Mouse (Mus musculus) heart, embryonic 14.5 days (tissue): ENCODE results near the gene Cbx8. TPM values are rescaled to one million over a fixed set of nuclear protein-coding genes. Genes with fewer than 3 reads are reported as not detected.
A peak's percentile ranks its signal among the peaks of the same experiment; 100 is the strongest.

Experiments
- ATAC-seq: fragments of 200-750 bp; cut with Nextera tagmentation; 2 replicates; pipeline ENCODE4 v1.8.0; 2017; ENCODE audit warnings: low read depth, moderate TSS enrichment; ENCODE audit not compliant: insufficient number of reproducible peaks, insufficient read depth, low FRiP score
- H3K27ac ChIP-seq, 2 experiments: fragments of 200-500 bp in 1 of 2; fragments of 300-500 bp in 1 of 2; sonication (generic) in 1 of 2; replicated peaks in 1 of 2; 2 replicates each; pipeline ENCODE4 v1.5.1; 2012 to 2014; ENCODE audit warnings: low read depth in 2 of 2, low read length in 2 of 2, control low read depth in 1 of 2, mild to moderate bottlenecking in 1 of 2, mixed read lengths in 1 of 2; ENCODE audit not compliant: control insufficient read depth in 1 of 2, insufficient read depth in 1 of 2
- H3K27me3 ChIP-seq: fragments of 300-500 bp; sonication (generic); 2 replicates; pipeline ENCODE4 v1.6.1; 2014; ENCODE audit warnings: mild to moderate bottlenecking, low read length, control low read depth; ENCODE audit not compliant: control insufficient read depth, insufficient read depth
- H3K36me3 ChIP-seq: fragments of 300-500 bp; sonication (generic); 2 replicates; pipeline ENCODE4 v1.6.1; 2014; ENCODE audit warnings: mild to moderate bottlenecking, control low read depth, low read length, mixed read lengths; ENCODE audit not compliant: control insufficient read depth, insufficient read depth
- H3K4me1 ChIP-seq, 2 experiments: fragments of 200-500 bp in 1 of 2; fragments of 300-500 bp in 1 of 2; sonication (generic) in 1 of 2; 2 replicates each; pipeline ENCODE4 v1.6.1; 2012 to 2014; ENCODE audit warnings: low read length in 2 of 2, control low read depth in 1 of 2, mixed read lengths in 1 of 2; ENCODE audit not compliant: control insufficient read depth in 2 of 2, insufficient read depth in 2 of 2
- H3K4me2 ChIP-seq: fragments of 300-500 bp; sonication (generic); 2 replicates; pipeline ENCODE4 v1.6.1; 2014; ENCODE audit warnings: mild to moderate bottlenecking, low read length
- H3K4me3 ChIP-seq, 2 experiments: fragments of 200-500 bp in 1 of 2; fragments of 300-500 bp in 1 of 2; sonication (generic) in 1 of 2; 2 replicates each; pipeline ENCODE4 v1.5.1; 2012 to 2014; ENCODE audit warnings: low read length in 2 of 2, mild to moderate bottlenecking in 2 of 2, control low read depth in 1 of 2, low read depth in 1 of 2, moderate library complexity in 1 of 2; ENCODE audit not compliant: control insufficient read depth in 1 of 2, insufficient read depth in 1 of 2
- H3K9ac ChIP-seq: fragments of 300-500 bp; sonication (generic); 2 replicates; pipeline ENCODE4 v1.6.1; 2014; ENCODE audit warnings: mild to moderate bottlenecking, low read length
- H3K9me3 ChIP-seq: fragments of 300-500 bp; sonication (generic); 2 replicates; pipeline ENCODE4 v1.6.1; 2016; ENCODE audit warnings: low read length, control low read depth; ENCODE audit not compliant: control insufficient read depth
- WGBS: fragments of 180-500 bp; shearing (Covaris S2); extraction: QIAGEN DNeasy Blood & Tissue Kit; methylation state at CpG from one replicate; pipeline ENCODE4 v1.1.7; 2014; 5-methylcytosine and 5-hydroxymethylcytosine counted together
- polyA plus RNA-seq: library from polyadenylated mRNA; unstranded; fragments of >200 nt; fragmentation: Nextera tagmentation; extraction: Ambion mirVana; gene quantifications from 2 replicates; pipeline ENCODE4 v1.2.1, GENCODE M21; 2014

Gene Cbx8
- polyA plus RNA-seq, 1 experiment from 2014 or later = 9.3 TPM

DNA sequence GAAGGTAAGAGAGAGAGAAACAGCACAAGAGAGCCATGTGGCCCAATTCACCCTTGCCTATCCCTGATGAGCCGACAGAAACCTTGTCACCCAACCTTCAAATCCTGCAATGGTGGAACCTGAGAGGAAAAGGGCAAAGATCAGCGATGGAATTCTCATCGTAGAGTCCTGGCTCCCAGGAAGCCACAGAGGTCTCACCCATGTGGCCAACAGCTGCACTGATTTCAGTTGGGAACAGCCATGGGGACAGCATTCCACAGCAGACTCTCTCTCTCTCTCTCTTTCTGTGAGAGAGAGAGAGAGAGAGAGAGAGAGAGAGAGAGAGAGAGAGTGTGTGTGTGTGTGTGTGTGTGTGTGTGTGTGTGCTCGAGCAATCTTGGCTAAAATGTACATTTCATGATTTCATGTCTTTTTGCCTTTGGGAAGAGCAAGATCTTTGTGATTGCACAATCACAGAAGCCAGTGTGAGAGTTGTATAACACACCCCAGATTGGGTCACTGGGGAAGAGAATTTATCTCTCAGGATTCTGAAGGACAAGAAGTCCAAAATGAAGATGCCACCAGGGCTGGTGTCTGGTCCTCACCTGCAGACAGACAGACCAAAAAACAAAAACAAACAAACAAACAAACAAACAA, 39.2 kb downstream of the Cbx8 start:
- H3K4me3 ChIP-seq = no peak overlapping the region
- H3K9ac ChIP-seq = no peak overlapping the region
- 57% methylated on average over 4 of the region's 4 CpGs for WGBS
- peaks cover 29% of the 10 kb centered on the region for H3K27me3 ChIP-seq
- H3K4me1 ChIP-seq = no peaks in the 10 kb centered on the region
- H3K36me3 ChIP-seq = no peaks in the 10 kb centered on the region
- no peaks in the 10 kb centered on the region for H3K9me3 ChIP-seq
- ATAC-seq = no peak
- H3K27ac ChIP-seq = no peak overlapping the region
- H3K4me2 ChIP-seq = no peak overlapping the region

DNA sequence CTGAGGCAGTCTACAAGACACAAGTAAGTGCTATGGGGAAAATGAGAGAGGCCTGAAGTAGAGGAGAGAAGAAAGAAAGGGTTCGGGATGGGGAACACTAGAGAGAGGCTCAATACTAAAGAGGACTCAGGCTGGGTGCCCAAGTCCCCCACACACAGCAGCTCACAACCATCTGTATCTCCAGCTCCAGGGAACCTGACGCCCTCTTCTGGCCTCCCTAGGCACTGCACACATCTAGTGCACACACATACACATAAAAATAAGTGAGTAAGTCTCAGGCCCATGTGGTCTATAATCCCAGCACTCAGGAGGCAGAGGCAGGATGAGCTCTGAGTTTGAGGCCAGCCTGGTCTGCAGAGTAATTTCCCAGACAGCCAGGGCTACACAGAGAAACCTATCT, 39.9 kb downstream of the Cbx8 start:
- no peak for ATAC-seq
- Histone ChIP-seq H3K4me1 (no peaks in the 10 kb centered on the region), H3K27me3 (peaks cover 29% of the 10 kb centered on the region), H3K27ac (no peak overlapping the region), H3K9ac (no peak overlapping the region), H3K4me3 (no peak overlapping the region), H3K4me2 (no peak overlapping the region), H3K9me3 (no peaks in the 10 kb centered on the region), H3K36me3 (no peaks in the 10 kb centered on the region)
- WGBS = 58% methylated on average over 2 of the region's 2 CpGs

DNA sequence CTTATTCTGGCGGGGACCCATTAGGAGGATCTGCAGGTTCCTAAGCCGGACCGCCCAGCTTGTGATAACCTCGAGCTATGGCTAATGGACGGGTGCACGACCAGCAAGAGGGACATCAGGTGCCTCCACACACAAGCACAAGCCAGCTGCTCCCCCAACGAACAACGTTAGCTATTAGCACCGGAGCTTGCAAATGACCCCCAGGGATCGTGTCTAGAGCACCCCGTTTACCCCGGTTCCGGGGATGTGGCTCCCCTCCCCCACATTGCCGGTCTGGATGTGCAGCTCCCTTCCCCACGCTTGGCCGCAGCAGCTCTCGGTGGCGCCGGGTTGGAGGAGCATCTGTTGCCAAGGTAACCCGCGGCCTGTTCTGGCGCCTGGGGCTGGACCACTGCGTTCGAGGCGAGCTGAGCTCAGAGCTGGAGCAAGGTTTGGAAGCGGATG, 41.4 kb downstream of the Cbx8 start:
- H3K4me2 ChIP-seq = 0 out of 2 replicates have a peak overlapping the region, but pooled peaks have one; percentile 8
- H3K9ac ChIP-seq = no peak overlapping the region
- H3K36me3 ChIP-seq = no peaks in the 10 kb centered on the region
- H3K27me3 ChIP-seq = peaks cover 29% of the 10 kb centered on the region
- H3K4me3 ChIP-seq = 0 out of 4 replicates have a peak overlapping the region, but pooled peaks of 1 of the 2 experiments have one; percentile 18
- H3K9me3 ChIP-seq = no peaks in the 10 kb centered on the region
- no peaks in the 10 kb centered on the region; a peak in 1 of 4 replicates for H3K4me1 ChIP-seq
- 8% methylated on average over 26 of the region's 26 CpGs for WGBS
- ATAC-seq = no peak
- H3K27ac ChIP-seq = no peak overlapping the region

DNA sequence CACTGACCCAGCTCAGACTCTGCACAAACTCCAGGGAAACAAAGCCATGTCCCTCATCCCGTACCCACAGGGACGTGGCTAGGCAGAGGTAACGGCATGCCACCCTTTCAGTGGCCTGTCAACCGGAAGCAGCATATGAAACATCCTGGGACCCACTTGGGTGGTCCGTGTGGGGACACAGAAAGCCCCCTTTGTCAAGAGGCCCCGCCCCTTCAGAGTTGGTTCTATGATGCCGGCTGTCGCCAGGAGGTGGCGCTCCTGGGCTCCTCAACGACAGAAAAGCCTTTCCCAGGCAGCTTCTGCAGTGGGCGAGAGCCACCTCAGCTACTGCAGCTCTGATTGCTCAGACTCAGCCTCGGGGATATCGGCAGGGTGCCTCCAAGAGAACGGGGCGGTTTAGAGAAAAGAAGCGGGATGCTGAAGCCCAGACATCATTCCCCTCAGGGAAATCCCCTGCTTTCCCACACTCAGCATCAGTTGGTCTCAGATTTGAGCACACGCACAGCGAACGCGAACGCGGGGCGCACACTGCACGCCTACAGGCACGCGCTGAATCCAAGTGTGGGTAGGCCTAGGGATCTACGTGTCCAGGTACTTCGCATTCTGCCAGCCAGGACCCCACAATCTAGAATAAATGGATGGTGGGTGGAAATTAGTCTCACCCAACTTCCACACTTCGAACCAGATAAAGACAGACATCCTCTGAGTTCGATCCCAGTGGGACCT, 42.1 kb downstream of the Cbx8 start:
- no peak overlapping the region for H3K27ac ChIP-seq
- no peaks in the 10 kb centered on the region for H3K36me3 ChIP-seq
- peaks cover 30% of the 10 kb centered on the region for H3K27me3 ChIP-seq
- WGBS = 12% methylated on average over 30 of the region's 30 CpGs
- H3K4me2 ChIP-seq = peak overlapping the region; percentile 52
- no peak overlapping the region for H3K9ac ChIP-seq
- peak overlapping the region in 1 of 2 experiments; percentile 18; a peak in 2 of 4 replicates for H3K4me3 ChIP-seq
- no peak for ATAC-seq
- no peaks in the 10 kb centered on the region; a peak in 1 of 4 replicates for H3K4me1 ChIP-seq
- no peaks in the 10 kb centered on the region for H3K9me3 ChIP-seq

DNA sequence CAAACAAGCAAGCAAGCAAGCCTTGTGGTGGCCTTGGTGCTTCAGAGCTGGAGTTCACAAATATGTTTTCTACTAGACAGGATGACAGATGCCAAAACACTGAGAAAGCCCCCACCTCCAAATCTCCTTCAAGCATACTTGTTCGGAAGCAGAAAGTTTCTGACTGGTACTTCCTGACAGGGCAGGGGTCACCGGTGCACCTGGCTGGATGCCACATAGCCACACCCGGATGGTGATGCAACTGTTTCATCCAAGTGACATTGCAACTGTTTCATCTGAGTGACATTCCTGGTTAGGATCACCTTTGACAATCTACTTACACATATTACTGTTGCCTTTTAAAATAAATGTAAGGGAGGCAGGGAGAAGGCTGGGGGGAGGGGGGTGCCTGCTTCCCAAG, 43.6 kb downstream of the Cbx8 start:
- no peak for ATAC-seq
- H3K27ac ChIP-seq = no peak overlapping the region
- 62% methylated on average over 3 of the region's 3 CpGs for WGBS
- no peaks in the 10 kb centered on the region; a peak in 1 of 4 replicates for H3K4me1 ChIP-seq
- no peak overlapping the region for H3K4me3 ChIP-seq
- no peak overlapping the region for H3K9ac ChIP-seq
- H3K27me3 ChIP-seq = peaks cover 33% of the 10 kb centered on the region
- H3K36me3 ChIP-seq = no peaks in the 10 kb centered on the region
- no peaks in the 10 kb centered on the region for H3K9me3 ChIP-seq
- no peak overlapping the region for H3K4me2 ChIP-seq

DNA sequence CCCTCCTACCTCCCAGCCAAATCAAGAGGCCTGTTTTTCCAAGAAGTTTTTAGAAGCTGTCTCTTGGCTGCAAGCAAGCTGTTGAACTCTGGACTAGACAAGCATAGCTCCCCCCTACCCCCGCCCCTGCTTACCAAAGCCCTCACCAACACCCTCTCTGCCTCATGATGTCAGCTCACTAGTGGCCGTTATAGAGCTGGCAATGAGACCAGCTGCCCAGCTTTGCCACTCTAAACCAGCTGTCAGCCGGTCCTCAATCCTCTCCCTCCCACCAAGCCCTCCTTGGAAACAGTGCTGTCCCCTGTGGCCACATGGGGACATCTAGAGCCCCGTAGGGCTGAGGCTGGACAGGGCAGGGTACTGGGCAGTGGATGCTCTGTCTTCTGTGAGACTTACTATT, 45.3 kb downstream of the Cbx8 start:
- Histone ChIP-seq H3K27ac (no peak overlapping the region), H3K4me3 (no peak overlapping the region), H3K36me3 (no peaks in the 10 kb centered on the region), H3K27me3 (peaks cover 26% of the 10 kb centered on the region), H3K9ac (no peak overlapping the region), H3K4me2 (no peak overlapping the region), H3K9me3 (no peaks in the 10 kb centered on the region), H3K4me1 (no peaks in the 10 kb centered on the region; a peak in 1 of 4 replicates)
- 24% methylated on average over 4 of the region's 4 CpGs for WGBS
- ATAC-seq = no peak

DNA sequence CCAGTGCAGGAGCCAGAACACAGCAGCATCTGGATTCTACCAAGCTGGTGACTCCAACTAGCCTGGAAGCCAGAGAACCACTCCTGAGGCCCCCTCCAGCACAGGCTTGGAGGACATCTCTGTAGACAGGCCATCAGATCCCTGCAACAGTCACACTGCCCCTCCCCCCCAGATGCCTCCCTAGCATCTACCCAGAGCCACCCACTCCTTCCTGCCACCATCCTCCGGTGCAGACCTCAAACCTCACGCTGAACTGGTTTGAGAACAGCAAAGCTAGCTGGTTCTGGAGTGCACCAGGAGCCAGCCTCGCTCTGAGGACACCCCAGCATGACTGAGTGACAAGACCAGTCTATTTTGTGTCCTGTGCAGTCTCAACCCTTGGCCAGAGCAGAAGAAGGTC, 48.0 kb downstream of the Cbx8 start:
- Histone ChIP-seq H3K4me3 (no peak overlapping the region), H3K27ac (no peak overlapping the region), H3K4me1 (no peaks in the 10 kb centered on the region; a peak in 1 of 4 replicates), H3K27me3 (peaks cover 4% of the 10 kb centered on the region), H3K9me3 (no peaks in the 10 kb centered on the region), H3K9ac (no peak overlapping the region), H3K36me3 (no peaks in the 10 kb centered on the region), H3K4me2 (no peak overlapping the region)
- no peak for ATAC-seq
- WGBS = 38% methylated on average over 3 of the region's 3 CpGs
